Mouse (Mus musculus) liver, embryonic 14.5 days (tissue): Measurements from ENCODE around the gene Plaur. TPM values are rescaled to one million over a fixed set of nuclear protein-coding genes. Genes with fewer than 3 reads are reported as not detected.
A peak's percentile ranks its signal among the peaks of the same experiment; 100 is the strongest.

Experiments
- ATAC-seq: fragments of 200-750 bp; cut with Nextera tagmentation; 2 replicates; pipeline ENCODE4 v1.8.0; 2017; ENCODE audit warnings: moderate number of reproducible peaks, mild to moderate bottlenecking, moderate library complexity; ENCODE audit not compliant: insufficient read depth
- DNase-seq, 3 experiments: peaks; one replicate each; pipeline ENCODE4 v3.0.0-alpha.2; 2012 to 2013; ENCODE audit warnings: low read depth in 3 of 3, low spot score in 3 of 3
- H3K27ac ChIP-seq: fragments of 300-500 bp; sonication (generic); 2 replicates; pipeline ENCODE4 v1.5.1; 2014; ENCODE audit warnings: moderate library complexity, mild to moderate bottlenecking, control low read depth, inconsistent platforms
- H3K27me3 ChIP-seq: fragments of 300-500 bp; sonication (generic); 2 replicates; pipeline ENCODE4 v1.6.1; 2014; ENCODE audit warnings: mild to moderate bottlenecking, low read length, moderate library complexity; ENCODE audit not compliant: control insufficient read depth, insufficient read depth
- H3K36me3 ChIP-seq: fragments of 300-500 bp; sonication (generic); replicated peaks from 2 replicates; pipeline ENCODE4 v1.6.1; 2014; ENCODE audit warnings: low read depth; ENCODE audit not compliant: control insufficient read depth, insufficient read depth
- H3K4me1 ChIP-seq, 2 experiments: fragments of 200-500 bp in 1 of 2; fragments of 300-500 bp in 1 of 2; sonication (generic) in 1 of 2; replicated peaks; 2 replicates each; pipeline ENCODE4 v1.6.1; 2012 to 2014; ENCODE audit warnings: antibody characterized with exemption in 1 of 2, inconsistent platforms in 1 of 2, low read length in 1 of 2; ENCODE audit not compliant: control insufficient read depth in 2 of 2, insufficient read depth in 2 of 2
- H3K4me2 ChIP-seq: fragments of 300-500 bp; sonication (generic); 2 replicates; pipeline ENCODE4 v1.6.1; 2014; ENCODE audit warnings: low read depth, mild to moderate bottlenecking, control low read depth, moderate library complexity
- H3K4me3 ChIP-seq, 2 experiments: fragments of 200-500 bp in 1 of 2; fragments of 300-500 bp in 1 of 2; sonication (generic) in 1 of 2; 2 replicates each; pipeline ENCODE4 v1.5.1; 2012 to 2014; ENCODE audit warnings: low read depth in 2 of 2, low read length in 2 of 2, mild to moderate bottlenecking in 2 of 2, control low read depth in 1 of 2, inconsistent platforms in 1 of 2, moderate library complexity in 1 of 2; ENCODE audit not compliant: insufficient read depth in 1 of 2
- H3K9ac ChIP-seq: fragments of 300-500 bp; sonication (generic); replicated peaks from 2 replicates; pipeline ENCODE4 v1.6.1; 2014; ENCODE audit warnings: mild to moderate bottlenecking, control low read depth, moderate library complexity
- H3K9me3 ChIP-seq: fragments of 300-500 bp; sonication (generic); 2 replicates; pipeline ENCODE4 v1.6.1; 2016; ENCODE audit warnings: low read length, mixed read lengths; ENCODE audit not compliant: control insufficient read depth
- CTCF ChIP-seq: IDR thresholded peaks from 2 replicates; pipeline ENCODE4 v1.5.1; 2016; ENCODE audit warnings: antibody characterized with exemption, low read depth, control low read depth
- EP300 ChIP-seq: IDR thresholded peaks from 2 replicates; pipeline ENCODE4 v1.6.1; 2016; ENCODE audit warnings: antibody characterized with exemption, low read depth
- WGBS: fragments of 180-500 bp; shearing (Covaris S2); extraction: QIAGEN DNeasy Blood & Tissue Kit; methylation state at CpG from one replicate; pipeline ENCODE4 v1.1.7; 2014; ENCODE audit not compliant: insufficient replicate concordance; 5-methylcytosine and 5-hydroxymethylcytosine counted together
- polyA plus RNA-seq, 2 experiments: library from polyadenylated mRNA; depleted of rRNA in 1 of 2; stranded (reverse) in 1 of 2; unstranded in 1 of 2; fragments of >200 nt; fragmentation: Nextera tagmentation in 1 of 2; extraction: Ambion mirVana in 1 of 2; gene quantifications; 2 replicates each; pipeline versions ENCODE4 v1.2.1 to v1.2.3; 2012 to 2014

The Plaur gene
- polyA plus RNA-seq, 2 experiments, result 2.1 to 3.5 TPM

GRCm38 (mm10) chr7:24437981-24438380, 24.3 kb upstream of the Plaur start:
- ATAC-seq, result no peak
- Histone ChIP-seq H3K4me3 (no peak overlapping the region), H3K9me3 (no peaks in the 10 kb centered on the region), H3K36me3 (no peaks in the 10 kb centered on the region), H3K9ac (no peak overlapping the region), H3K27ac (no peak overlapping the region), H3K4me1 (no peaks in the 10 kb centered on the region), H3K27me3 (peaks cover 3% of the 10 kb centered on the region), H3K4me2 (no peak overlapping the region)
- 46% methylated on average over 10 of the region's 10 CpGs for WGBS
- no peak for TF ChIP-seq CTCF
- no peak for TF ChIP-seq EP300
- DNase-seq, result no peak

GRCm38 (mm10) chr7:24439191-24439590, 23.1 kb upstream of the Plaur start:
- Histone ChIP-seq H3K4me2 (no peak overlapping the region), H3K36me3 (no peaks in the 10 kb centered on the region), H3K9ac (no peak overlapping the region), H3K27ac (no peak overlapping the region), H3K4me1 (no peaks in the 10 kb centered on the region), H3K9me3 (no peaks in the 10 kb centered on the region), H3K4me3 (no peak overlapping the region), H3K27me3 (no peaks in the 10 kb centered on the region)
- DNase-seq (no peak), ATAC-seq (no peak)
- TF ChIP-seq EP300 (no peak), CTCF (no peak)
- 69% methylated on average over 6 of the region's 6 CpGs for WGBS

- ATAC-seq, result no peak
Measured at GRCm38 (mm10) chr7:24439891-24440290, 22.4 kb upstream of the Plaur start.

GRCm38 (mm10) chr7:24441785-24442184, 20.5 kb upstream of the Plaur start:
- DNase-seq (peak; percentile 45 to 59 (median 47)), ATAC-seq (peak; percentile 60; the same call in 1 of the 2 replicates)
- H3K9me3 ChIP-seq, result no peaks in the 10 kb centered on the region
- H3K4me1 ChIP-seq, result no peaks in the 10 kb centered on the region
- 0% methylated on average over 1 of the region's 1 CpGs for WGBS
- H3K36me3 ChIP-seq, result no peaks in the 10 kb centered on the region
- no peak overlapping the region for H3K4me2 ChIP-seq
- peak; percentile 98 for TF ChIP-seq CTCF
- no peak for TF ChIP-seq EP300
- no peak overlapping the region for H3K27ac ChIP-seq
- no peak overlapping the region for H3K4me3 ChIP-seq
- no peak overlapping the region for H3K9ac ChIP-seq
- no peaks in the 10 kb centered on the region for H3K27me3 ChIP-seq

More at GRCm38 (mm10) chr7:24439891-24440290, 22.4 kb upstream of the Plaur start:
- Histone ChIP-seq H3K27me3 (no peaks in the 10 kb centered on the region), H3K27ac (no peak overlapping the region), H3K4me3 (no peak overlapping the region), H3K4me1 (no peaks in the 10 kb centered on the region), H3K9me3 (no peaks in the 10 kb centered on the region), H3K9ac (no peak overlapping the region), H3K4me2 (no peak overlapping the region), H3K36me3 (no peaks in the 10 kb centered on the region)
- TF ChIP-seq EP300 (no peak), CTCF (no peak)
- DNase-seq, result no peak
- WGBS, result 49% methylated on average over 7 of the region's 7 CpGs

- no peak overlapping the region for H3K27ac ChIP-seq
- WGBS, result 49% methylated on average over 8 of the region's 8 CpGs
- H3K9ac ChIP-seq, result no peak overlapping the region
- H3K4me3 ChIP-seq, result no peak overlapping the region
- no peak overlapping the region for H3K4me2 ChIP-seq
- H3K9me3 ChIP-seq, result no peaks in the 10 kb centered on the region
- no peak for TF ChIP-seq CTCF
- no peak for TF ChIP-seq EP300
- DNase-seq (no peak), ATAC-seq (no peak)
- H3K4me1 ChIP-seq, result no peaks in the 10 kb centered on the region
- no peaks in the 10 kb centered on the region for H3K36me3 ChIP-seq
- H3K27me3 ChIP-seq, result no peaks in the 10 kb centered on the region
Measured at GRCm38 (mm10) chr7:24442313-24442712, 20.0 kb upstream of the Plaur start.
